Mouse (Mus musculus): ENCODE data around the gene Tmem259. TPM values are rescaled to one million over a fixed set of nuclear protein-coding genes. Genes with fewer than 3 reads are reported as not detected.

The Tmem259 gene
- polyA plus RNA-seq, 1 experiment from 2014 or later = 21.1 TPM

DNA sequence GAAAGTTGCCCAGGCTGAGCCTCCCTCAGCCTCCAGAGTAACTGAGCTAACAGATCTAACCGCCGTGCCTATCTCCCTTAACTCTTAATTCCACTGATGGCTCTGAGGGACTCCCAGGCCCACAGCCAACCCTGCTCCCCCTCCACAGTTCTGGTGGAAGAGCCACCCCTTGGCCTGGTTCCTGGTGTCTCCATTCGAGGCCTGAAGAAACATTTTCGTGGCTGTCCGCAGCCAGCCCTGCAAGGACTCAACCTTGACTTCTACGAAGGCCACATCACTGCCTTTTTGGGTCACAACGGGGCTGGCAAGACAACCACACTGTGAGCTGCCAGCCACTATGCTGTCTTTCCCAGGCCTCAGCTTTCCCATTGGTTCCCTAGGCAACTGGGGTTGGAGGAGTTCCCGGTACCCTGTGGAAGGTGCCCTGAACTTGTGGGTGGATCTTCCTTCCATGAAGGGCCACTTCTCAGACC is 20.1 kb upstream of the Tmem259 start:
- no peak overlapping the region for H3K27ac ChIP-seq (ENCODE audit: low read depth, low read length)
- ATAC-seq (ENCODE audit: low read depth) = no peak
- H3K9ac ChIP-seq (replicated peaks; ENCODE audit: low read depth, low read length) = no peak overlapping the region
- H3K4me1 ChIP-seq (ENCODE audit: control insufficient read depth, insufficient read depth, low read length) = no peaks in the 10 kb centered on the region
- no peak overlapping the region for H3K4me2 ChIP-seq (ENCODE audit: low read depth, low read length)
- 94% methylated on average over 8 of the region's 8 CpGs for WGBS
- H3K27me3 ChIP-seq (ENCODE audit: control insufficient read depth, insufficient read depth, low read length) = 0 out of 2 replicates have a peak, but pooled peaks cover 2% of the 10 kb centered on the region
- H3K36me3 ChIP-seq (ENCODE audit: control insufficient read depth, insufficient read depth, low read length) = no peaks in the 10 kb centered on the region
- no peaks in the 10 kb centered on the region for H3K9me3 ChIP-seq (ENCODE audit: control insufficient read depth, low read length)
- H3K4me3 ChIP-seq (ENCODE audit: low read depth, low read length) = no peak overlapping the region

- no peaks in the 10 kb centered on the region for H3K9me3 ChIP-seq (ENCODE audit: control insufficient read depth, low read length)
- no peak overlapping the region for H3K4me3 ChIP-seq (ENCODE audit: low read depth, low read length)
- ATAC-seq (ENCODE audit: low read depth) = no peak
- no peak overlapping the region for H3K27ac ChIP-seq (ENCODE audit: low read depth, low read length)
- H3K27me3 ChIP-seq (ENCODE audit: control insufficient read depth, insufficient read depth, low read length) = 0 out of 2 replicates have a peak, but pooled peaks cover 2% of the 10 kb centered on the region
- no peak overlapping the region for H3K9ac ChIP-seq (replicated peaks; ENCODE audit: low read depth, low read length)
- no peaks in the 10 kb centered on the region for H3K36me3 ChIP-seq (ENCODE audit: control insufficient read depth, insufficient read depth, low read length)
- 63% methylated on average over 9 of the region's 9 CpGs for WGBS
- no peaks in the 10 kb centered on the region for H3K4me1 ChIP-seq (ENCODE audit: control insufficient read depth, insufficient read depth, low read length)
- H3K4me2 ChIP-seq (ENCODE audit: low read depth, low read length) = no peak overlapping the region
Observed at GRCm38 (mm10) chr10:80003374-80004232, 19.5 kb upstream of the Tmem259 start.

- no peak overlapping the region for H3K4me3 ChIP-seq (ENCODE audit: low read depth, low read length)
- H3K27me3 ChIP-seq (ENCODE audit: control insufficient read depth, insufficient read depth, low read length) = 0 out of 2 replicates have a peak, but pooled peaks cover 2% of the 10 kb centered on the region
- H3K4me2 ChIP-seq (ENCODE audit: low read depth, low read length) = no peak overlapping the region
- no peaks in the 10 kb centered on the region for H3K9me3 ChIP-seq (ENCODE audit: control insufficient read depth, low read length)
- 19% methylated on average over 21 of the region's 21 CpGs for WGBS
- H3K4me1 ChIP-seq (ENCODE audit: control insufficient read depth, insufficient read depth, low read length) = peaks cover 5% of the 10 kb centered on the region
- H3K36me3 ChIP-seq (ENCODE audit: control insufficient read depth, insufficient read depth, low read length) = no peaks in the 10 kb centered on the region
- H3K9ac ChIP-seq (replicated peaks; ENCODE audit: low read depth, low read length) = no peak overlapping the region
- ATAC-seq (ENCODE audit: low read depth) = no peak
- no peak overlapping the region for H3K27ac ChIP-seq (ENCODE audit: low read depth, low read length)
Observed at GRCm38 (mm10) chr10:80002829-80003228, 18.7 kb upstream of the Tmem259 start.

DNA sequence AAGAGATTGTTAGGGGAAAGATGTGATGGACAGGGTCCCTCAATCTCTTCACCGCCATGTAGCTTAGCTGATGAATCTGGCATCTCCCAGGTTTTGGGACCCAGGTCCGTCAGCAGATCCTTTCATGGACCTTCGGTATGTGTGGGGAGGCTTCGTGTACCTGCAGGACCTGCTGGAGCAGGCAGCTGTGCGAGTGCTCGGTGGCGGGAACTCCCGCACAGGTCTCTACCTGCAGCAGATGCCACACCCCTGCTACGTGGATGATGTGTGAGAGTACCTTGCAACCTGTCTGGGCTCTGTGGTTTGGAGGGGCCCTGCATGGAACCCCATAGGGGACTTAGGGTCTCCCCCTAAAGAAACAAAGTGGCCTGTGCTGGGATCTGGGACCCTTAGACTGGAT is 17.8 kb upstream of the Tmem259 start:
- no peak for ATAC-seq (ENCODE audit: low read depth)
- WGBS = 78% methylated on average over 9 of the region's 9 CpGs
- Histone ChIP-seq H3K36me3 (ENCODE audit: control insufficient read depth, insufficient read depth, low read length) (no peaks in the 10 kb centered on the region), H3K9me3 (ENCODE audit: control insufficient read depth, low read length) (no peaks in the 10 kb centered on the region), H3K27me3 (ENCODE audit: control insufficient read depth, insufficient read depth, low read length) (0 out of 2 replicates have a peak, but pooled peaks cover 2% of the 10 kb centered on the region), H3K4me1 (ENCODE audit: control insufficient read depth, insufficient read depth, low read length) (peaks cover 8% of the 10 kb centered on the region), H3K4me3 (ENCODE audit: low read depth, low read length) (no peak overlapping the region), H3K9ac (replicated peaks; ENCODE audit: low read depth, low read length) (no peak overlapping the region), H3K27ac (ENCODE audit: low read depth, low read length) (no peak overlapping the region), H3K4me2 (ENCODE audit: low read depth, low read length) (no peak overlapping the region)

GRCm38 (mm10) chr10:79997819-79998218 is 13.7 kb upstream of the Tmem259 start:
- WGBS = 9% methylated on average over 15 of the region's 15 CpGs

DNA sequence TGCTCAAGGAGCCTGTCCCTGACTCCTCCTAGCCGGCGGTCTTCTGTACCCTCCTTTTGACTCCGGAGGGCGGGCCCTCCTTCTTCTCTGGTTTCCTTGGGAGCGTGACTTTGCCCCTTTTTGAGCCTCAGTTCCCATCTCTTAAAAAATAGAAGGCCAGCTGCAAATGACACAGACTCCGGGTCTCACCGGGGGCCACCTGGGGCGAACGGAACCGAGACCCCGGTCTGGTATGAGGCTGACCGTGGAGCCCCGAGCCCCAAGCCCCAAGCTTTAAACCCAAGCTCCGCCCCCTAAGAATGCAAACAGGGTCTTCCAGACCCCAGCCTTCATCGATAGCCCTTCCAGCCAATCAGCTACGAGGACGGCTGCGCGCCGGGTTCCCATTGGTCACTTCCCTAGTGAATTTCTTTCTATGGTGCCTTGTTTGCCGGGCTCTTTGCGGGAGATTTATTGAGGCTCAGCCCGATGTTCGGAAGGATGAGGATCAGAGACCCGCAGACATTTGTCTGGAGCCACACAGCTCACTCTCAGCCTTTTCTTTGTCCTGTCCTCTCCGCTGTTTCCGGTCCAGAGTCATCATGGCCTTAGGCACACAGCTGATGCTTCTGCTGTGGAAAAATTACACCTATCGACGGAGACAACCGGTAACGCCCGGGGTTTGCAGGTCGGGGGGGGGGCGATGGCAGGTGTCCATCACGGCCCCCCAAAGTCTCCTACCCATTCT is 13.1 kb upstream of the Tmem259 start:
- Histone ChIP-seq H3K36me3 (ENCODE audit: control insufficient read depth, insufficient read depth, low read length) (no peaks in the 10 kb centered on the region), H3K9ac (replicated peaks; ENCODE audit: low read depth, low read length) (0 out of 2 replicates have a peak overlapping the region, but pooled peaks have one; percentile 46), H3K27ac (ENCODE audit: low read depth, low read length) (peak overlapping the region; percentile 60), H3K9me3 (ENCODE audit: control insufficient read depth, low read length) (no peaks in the 10 kb centered on the region), H3K4me2 (ENCODE audit: low read depth, low read length) (peak overlapping the region; percentile 57), H3K4me3 (ENCODE audit: low read depth, low read length) (peak overlapping the region; percentile 37), H3K4me1 (ENCODE audit: control insufficient read depth, insufficient read depth, low read length) (peaks cover 8% of the 10 kb centered on the region), H3K27me3 (ENCODE audit: control insufficient read depth, insufficient read depth, low read length) (0 out of 2 replicates have a peak, but pooled peaks cover 2% of the 10 kb centered on the region)
- peak; percentile 78 for ATAC-seq (ENCODE audit: low read depth)
- WGBS = under 1% methylated on average over 35 of the region's 35 CpGs

More at GRCm38 (mm10) chr10:79997819-79998218, 13.7 kb upstream of the Tmem259 start:
- ATAC-seq (ENCODE audit: low read depth) = peak; percentile 28; the same call in 1 of the 2 replicates
- Histone ChIP-seq H3K27me3 (ENCODE audit: control insufficient read depth, insufficient read depth, low read length) (0 out of 2 replicates have a peak, but pooled peaks cover 2% of the 10 kb centered on the region), H3K4me2 (ENCODE audit: low read depth, low read length) (peak overlapping the region; percentile 57), H3K9me3 (ENCODE audit: control insufficient read depth, low read length) (no peaks in the 10 kb centered on the region), H3K4me3 (ENCODE audit: low read depth, low read length) (peak overlapping the region; percentile 37), H3K36me3 (ENCODE audit: control insufficient read depth, insufficient read depth, low read length) (no peaks in the 10 kb centered on the region), H3K27ac (ENCODE audit: low read depth, low read length) (peak overlapping the region; percentile 60), H3K9ac (replicated peaks; ENCODE audit: low read depth, low read length) (0 out of 2 replicates have a peak overlapping the region, but pooled peaks have one; percentile 32), H3K4me1 (ENCODE audit: control insufficient read depth, insufficient read depth, low read length) (peaks cover 8% of the 10 kb centered on the region)

DNA sequence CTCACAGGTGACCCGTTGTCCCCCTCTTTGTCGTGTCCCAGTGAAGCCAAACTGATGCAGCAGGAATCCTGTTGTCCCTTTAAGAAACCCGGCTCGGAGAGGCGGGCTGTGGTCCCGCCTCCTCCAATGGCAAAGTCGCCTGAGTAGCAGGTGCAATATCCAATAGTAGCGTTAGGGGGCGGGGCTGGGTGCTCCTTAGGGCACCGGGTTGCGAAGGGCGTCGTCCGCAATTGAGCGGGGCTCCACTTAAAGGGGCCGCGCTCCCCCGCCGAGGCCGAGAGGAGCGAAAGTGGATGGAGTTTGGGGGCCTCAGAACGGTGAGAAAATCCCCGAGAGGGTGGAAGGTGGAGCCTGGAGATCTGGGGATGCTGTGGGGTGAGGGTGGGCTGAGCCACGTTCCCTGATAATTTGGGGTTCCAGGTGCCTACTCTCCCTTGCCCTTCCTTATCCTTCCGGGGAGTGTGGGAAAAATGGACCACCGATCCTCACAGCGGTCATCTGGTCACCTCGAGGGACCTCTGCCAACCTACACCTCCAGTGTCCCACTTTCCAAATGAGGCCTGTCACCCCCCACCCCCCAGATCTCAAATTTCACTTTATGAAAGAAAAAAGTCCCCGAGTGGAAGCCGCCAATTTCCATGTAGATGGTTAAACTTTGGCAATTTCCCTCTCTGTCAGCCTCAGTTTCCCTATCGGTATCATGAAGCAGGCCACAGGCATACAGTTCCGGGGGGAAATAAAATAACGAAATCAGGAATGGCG is 12.3 kb upstream of the Tmem259 start, which contains the start of gene Abca7:
Gene Abca7, plus strand, starts transcription at position 223 of the 762 bp plus-strand sequence.
- peak within 1 kb of the TSS; percentile 57 for H3K4me2 ChIP-seq (ENCODE audit: low read depth, low read length)
- H3K27ac ChIP-seq (ENCODE audit: low read depth, low read length) = peak within 1 kb of the TSS; percentile 60
- H3K27me3 ChIP-seq (ENCODE audit: control insufficient read depth, insufficient read depth, low read length) = 0 out of 2 replicates have a peak, but pooled peaks cover 2% of the 10 kb centered on the region
- H3K9me3 ChIP-seq (ENCODE audit: control insufficient read depth, low read length) = 0 out of 2 replicates have a peak, but pooled peaks cover 3% of the 10 kb centered on the region
- peak; percentile 84 for ATAC-seq (ENCODE audit: low read depth)
- peaks cover 8% of the 10 kb centered on the region for H3K4me1 ChIP-seq (ENCODE audit: control insufficient read depth, insufficient read depth, low read length)
- H3K36me3 ChIP-seq (ENCODE audit: control insufficient read depth, insufficient read depth, low read length) = no peaks in the 10 kb centered on the region
- peak within 1 kb of the TSS; percentile 37 for H3K4me3 ChIP-seq (ENCODE audit: low read depth, low read length)
- WGBS = under 1% methylated on average over 34 of the region's 34 CpGs
- peak within 1 kb of the TSS; percentile 46; the same call in 1 of the 2 replicates for H3K9ac ChIP-seq (replicated peaks; ENCODE audit: low read depth, low read length)

DNA sequence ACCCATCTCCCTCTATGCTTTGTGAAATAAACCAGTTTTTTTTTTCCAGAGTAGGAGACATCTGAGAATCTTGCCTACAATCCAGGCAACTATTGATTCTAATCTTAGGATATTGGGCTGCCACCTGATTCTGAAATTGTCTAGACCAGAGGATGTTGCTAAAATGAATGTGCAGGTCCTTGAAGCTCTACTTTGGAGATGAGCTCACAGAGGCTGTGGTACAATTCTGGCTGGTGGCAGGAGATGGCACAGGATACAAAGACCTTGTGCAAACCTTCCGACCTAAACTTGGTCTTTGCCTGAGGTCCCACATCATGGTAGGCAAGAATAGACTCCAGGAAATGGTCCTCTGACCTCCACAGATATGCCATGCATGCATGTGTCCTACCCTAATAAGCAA is 11.5 kb upstream of the Tmem259 start:
- Histone ChIP-seq H3K27me3 (ENCODE audit: control insufficient read depth, insufficient read depth, low read length) (peaks cover 3% of the 10 kb centered on the region; the same call in 1 of the 2 replicates), H3K27ac (ENCODE audit: low read depth, low read length) (no peak overlapping the region), H3K4me1 (ENCODE audit: control insufficient read depth, insufficient read depth, low read length) (peaks cover 8% of the 10 kb centered on the region), H3K4me3 (ENCODE audit: low read depth, low read length) (no peak overlapping the region), H3K4me2 (ENCODE audit: low read depth, low read length) (no peak overlapping the region), H3K9ac (replicated peaks; ENCODE audit: low read depth, low read length) (no peak overlapping the region), H3K9me3 (ENCODE audit: control insufficient read depth, low read length) (0 out of 2 replicates have a peak, but pooled peaks cover 3% of the 10 kb centered on the region), H3K36me3 (ENCODE audit: control insufficient read depth, insufficient read depth, low read length) (no peaks in the 10 kb centered on the region)
- WGBS = 97% methylated on average over 1 of the region's 1 CpGs
- ATAC-seq (ENCODE audit: low read depth) = no peak

All from neural tube, embryonic 14.5 days (tissue).